Comparison of ENCODE assay signal across 18 mouse cellular contexts in genomic region chr4:149688861-149689260, GRCm38 (mm10).
"Had no signal": no experiment of that assay in that cellular context is flagged by ENCODE, and none has a peak within 500 bp of the region (broad histone marks: within the 10 kb centered on the region; RNA-seq: fewer than 3 reads in every experiment).

No protein-coding gene starts in this region.

- H3K27ac ChIP-seq: midbrain, embryonic 10.5 days; midbrain, embryonic 13.5 days; midbrain, embryonic 15.5 days; neural tube, embryonic 13.5 days; neural tube, embryonic 15.5 days had no signal

- H3K4me2 ChIP-seq: lung, embryonic 14.5 days; midbrain, embryonic 13.5 days; midbrain, embryonic 15.5 days; neural tube, embryonic 13.5 days; neural tube, embryonic 15.5 days had no signal

- H3K9me3 ChIP-seq: midbrain, embryonic 10.5 days; midbrain, embryonic 13.5 days; midbrain, embryonic 15.5 days; neural tube, embryonic 13.5 days; neural tube, embryonic 15.5 days had no signal

- H3K9ac ChIP-seq: lung, embryonic 14.5 days; midbrain, embryonic 13.5 days; midbrain, embryonic 15.5 days; neural tube, embryonic 13.5 days; neural tube, embryonic 15.5 days had no signal

- H3K4me1 ChIP-seq: midbrain, embryonic 10.5 days; midbrain, embryonic 13.5 days; midbrain, embryonic 15.5 days; neural tube, embryonic 15.5 days had no signal

- ATAC-seq: midbrain, embryonic 13.5 days; midbrain, embryonic 15.5 days had no signal

- H3K4me3 ChIP-seq: midbrain, embryonic 10.5 days; midbrain, embryonic 13.5 days; midbrain, embryonic 15.5 days; myocyte; neural tube, embryonic 13.5 days; neural tube, embryonic 15.5 days had no signal

- H3K27me3 ChIP-seq: midbrain, embryonic 13.5 days; midbrain, embryonic 15.5 days; neural tube, embryonic 13.5 days; neural tube, embryonic 15.5 days had no signal

- DNase-seq: lung, adult 18-20 months; lung, embryonic 14.5 days; lung, postnatal 10 days; lung, postnatal 4 days; retina, postnatal 1 day; right cerebral cortex, adult 18-20 months; right cerebral cortex, postnatal 25 days; right cerebral cortex, postnatal 4 days; spleen, adult 18-20 months; thymus, adult 18-20 months; thymus, postnatal 14 days; thymus, postnatal 36 days had no signal

- H3K36me3 ChIP-seq: midbrain, embryonic 10.5 days; midbrain, embryonic 13.5 days; midbrain, embryonic 15.5 days; neural tube, embryonic 13.5 days; neural tube, embryonic 15.5 days had no signal
